Mouse (Mus musculus): ENCODE measurements around the gene Cabp2. TPM values are rescaled to one million over a fixed set of nuclear protein-coding genes. Genes with fewer than 3 reads are reported as not detected.
"Not testable (repeated sequence)": the region's sequence is repeated elsewhere in the genome, so short reads cannot be mapped to it uniquely, and the experiment has no call there.

The Cabp2 gene
- polyA plus RNA-seq, 1 experiment from 2014 or later, result not detected

DNA sequence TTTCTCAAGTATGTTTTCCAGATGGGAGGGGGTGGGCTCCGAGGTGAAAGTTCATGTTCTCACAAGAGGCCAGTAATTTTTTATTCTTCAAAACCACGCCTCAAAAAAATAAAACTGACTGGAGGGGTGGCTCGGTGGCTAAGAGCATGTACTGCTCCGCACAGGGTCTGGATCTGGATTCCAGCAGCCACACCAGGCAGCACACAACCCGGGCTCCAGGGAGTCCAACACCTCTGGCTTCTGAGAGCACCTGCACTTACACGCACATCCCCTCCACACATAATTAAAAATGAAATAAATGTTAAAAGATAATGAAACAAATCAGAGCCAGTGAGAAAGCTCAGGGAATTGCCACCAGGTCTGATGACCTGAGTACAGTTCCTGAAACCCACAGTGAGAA is 15.1 kb upstream of the Cabp2 start:
- H3K27me3 ChIP-seq, result no peaks in the 10 kb centered on the region
- no peak for DNase-seq (ENCODE audit: low read depth, low spot score)
- ATAC-seq, result no peak
- no peak for TF ChIP-seq CTCF (IDR thresholded peaks at IDR 0.05)
- POLR2A ChIA-PET, result no interaction called here
- in situ Hi-C loops (cut with MboI; ENCODE audit: low pct_unique_long_range_greater_than_20kb), result no loop called here
- CTCF ChIA-PET, result no interaction called here

- ATAC-seq (no peak), DNase-seq (ENCODE audit: low read depth, low spot score) (no peak)
- in situ Hi-C loops (cut with MboI; ENCODE audit: low pct_unique_long_range_greater_than_20kb), result no loop called here
- no peaks in the 10 kb centered on the region for H3K27me3 ChIP-seq
- ChIA-PET CTCF (no interaction called here), POLR2A (no interaction called here)
- TF ChIP-seq CTCF (IDR thresholded peaks at IDR 0.05), result no peak
Observed at GRCm38 (mm10) chr19:4066877-4067276, 14.5 kb upstream of the Cabp2 start.

DNA sequence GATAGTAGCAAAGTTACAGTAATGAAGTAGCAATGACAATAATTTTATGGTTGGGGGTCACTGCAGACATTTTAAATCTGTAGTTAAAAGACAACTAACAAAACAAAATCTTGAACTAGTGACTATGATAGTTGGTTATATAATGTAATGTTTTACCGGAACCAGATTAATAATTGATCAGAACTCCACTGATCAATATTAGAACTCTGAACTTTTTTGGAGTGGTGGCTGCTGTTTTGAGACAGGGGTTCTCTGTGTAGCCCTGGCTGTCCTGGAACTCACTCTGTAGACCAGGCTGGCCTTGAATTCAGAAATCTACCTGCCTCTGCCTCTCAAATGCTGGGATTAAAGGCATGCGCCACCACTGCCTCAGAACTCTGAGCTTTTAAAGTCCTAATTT is 13.1 kb upstream of the Cabp2 start:
- H3K27me3 ChIP-seq; in situ Hi-C loops (cut with MboI; ENCODE audit: low pct_unique_long_range_greater_than_20kb); ATAC-seq; DNase-seq (ENCODE audit: low read depth, low spot score); POLR2A ChIA-PET: not testable (repeated sequence)
- CTCF ChIA-PET, result interaction anchor here (1.1 to 2.4 kb wide), 3 partner anchors 16 to 21 kb away, joined by 3 to 11 read pairs (median 4); no protein-coding TSS in a partner anchor

- CTCF ChIA-PET, result interaction anchor here (1.1 to 2.4 kb wide), 3 partner anchors 17 to 22 kb away, joined by 3 to 11 read pairs (median 4); no protein-coding TSS in a partner anchor
- TF ChIP-seq CTCF (IDR thresholded peaks at IDR 0.05), result no peak
- POLR2A ChIA-PET, result interaction anchor here (1.0 kb wide), 1 partner anchor 133 kb away, joined by 3 read pairs; the partner anchor contains the start of gene Rad9a
- no peaks in the 10 kb centered on the region for H3K27me3 ChIP-seq
- in situ Hi-C loops (cut with MboI; ENCODE audit: low pct_unique_long_range_greater_than_20kb), result no loop called here
- ATAC-seq (no peak), DNase-seq (ENCODE audit: low read depth, low spot score) (no peak)
Observed at GRCm38 (mm10) chr19:4068717-4069410, 12.5 kb upstream of the Cabp2 start.

GRCm38 (mm10) chr19:4070311-4070710 is 11.1 kb upstream of the Cabp2 start:
- H3K27me3 ChIP-seq, result no peaks in the 10 kb centered on the region

DNA sequence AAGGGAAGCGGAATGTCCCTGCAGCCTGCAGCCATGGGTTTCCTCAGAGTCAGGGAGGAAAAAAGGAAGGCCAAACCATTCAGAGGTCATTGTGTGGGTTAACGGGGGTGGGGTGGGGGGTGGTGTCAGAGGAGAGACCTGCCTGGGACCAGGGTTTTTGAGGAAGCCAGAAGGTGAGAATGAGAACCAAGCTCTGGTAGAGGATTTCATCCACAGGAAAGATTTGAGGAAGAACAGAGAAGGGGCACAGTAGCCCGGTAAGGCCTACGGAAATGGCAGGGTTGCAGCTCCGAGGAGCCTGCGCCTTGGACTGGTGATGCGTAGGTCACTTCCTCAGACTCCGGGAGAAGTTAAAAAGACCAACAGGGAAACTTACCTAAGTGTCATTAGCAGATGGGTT is 10.6 kb upstream of the Cabp2 start:
- in situ Hi-C loops (cut with MboI; ENCODE audit: low pct_unique_long_range_greater_than_20kb), result no loop called here
- ATAC-seq (no peak), DNase-seq (ENCODE audit: low read depth, low spot score) (no peak)
- CTCF ChIA-PET, result interaction anchor here (1.0 kb wide), 1 partner anchor 18 kb away, joined by 3 read pairs; no protein-coding TSS in a partner anchor
- POLR2A ChIA-PET, result no interaction called here
- no peaks in the 10 kb centered on the region for H3K27me3 ChIP-seq
- no peak for TF ChIP-seq CTCF (IDR thresholded peaks at IDR 0.05)

More at GRCm38 (mm10) chr19:4070311-4070710, 11.1 kb upstream of the Cabp2 start:
- TF ChIP-seq CTCF (IDR thresholded peaks at IDR 0.05), result no peak
- ATAC-seq (no peak), DNase-seq (ENCODE audit: low read depth, low spot score) (no peak)
- CTCF ChIA-PET, result interaction anchor here (1.0 kb wide), 1 partner anchor 18 kb away, joined by 3 read pairs; no protein-coding TSS in a partner anchor
- in situ Hi-C loops (cut with MboI; ENCODE audit: low pct_unique_long_range_greater_than_20kb), result no loop called here
- POLR2A ChIA-PET, result no interaction called here

GRCm38 (mm10) chr19:4071406-4071805 is 10.0 kb upstream of the Cabp2 start:
- no peak for TF ChIP-seq CTCF (IDR thresholded peaks at IDR 0.05)
- ChIA-PET POLR2A (no interaction called here), CTCF (no interaction called here)
- ATAC-seq (no peak), DNase-seq (ENCODE audit: low read depth, low spot score) (no peak)
- in situ Hi-C loops (cut with MboI; ENCODE audit: low pct_unique_long_range_greater_than_20kb), result no loop called here
- no peaks in the 10 kb centered on the region for H3K27me3 ChIP-seq

GRCm38 (mm10) chr19:4072706-4073424 is 8.5 kb upstream of the Cabp2 start:
- CTCF ChIA-PET, result interaction anchor here (0.7 to 1.0 kb wide), 2 partner anchors 12 to 21 kb away, joined by 3 read pairs; no protein-coding TSS in a partner anchor
- H3K27me3 ChIP-seq, result no peaks in the 10 kb centered on the region
- no peak for ATAC-seq
- in situ Hi-C loops (cut with MboI; ENCODE audit: low pct_unique_long_range_greater_than_20kb), result no loop called here
- DNase-seq (ENCODE audit: low read depth, low spot score), result no peak
- POLR2A ChIA-PET, result interaction anchor here (1.3 kb wide), 1 partner anchor 159 kb away, joined by 3 read pairs; the partner anchor contains the start of gene Pold4
- no peak for TF ChIP-seq CTCF (IDR thresholded peaks at IDR 0.05)

DNA sequence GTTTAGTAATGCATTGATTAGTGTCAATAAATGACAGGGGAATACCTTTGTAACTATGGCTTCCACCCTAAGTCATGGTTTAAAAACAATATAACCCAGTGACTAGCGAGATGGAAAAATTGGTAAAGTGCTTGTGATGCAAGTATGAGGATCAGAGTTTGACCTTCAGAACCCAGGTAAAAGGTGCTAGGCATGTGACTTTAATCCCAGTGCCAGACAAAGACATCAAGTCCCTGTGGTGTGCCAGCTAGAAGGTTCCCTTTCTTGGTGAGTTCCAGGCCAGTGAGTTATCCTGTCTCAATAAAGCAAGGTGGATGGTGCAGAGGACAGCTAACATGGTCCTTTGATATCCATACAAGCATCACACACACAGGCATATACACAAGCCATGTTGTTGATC is 5.8 kb upstream of the Cabp2 start:
- DNase-seq (ENCODE audit: low read depth, low spot score), result no peak
- TF ChIP-seq CTCF (IDR thresholded peaks at IDR 0.05), result no peak
- in situ Hi-C loops (cut with MboI; ENCODE audit: low pct_unique_long_range_greater_than_20kb), result no loop called here
- POLR2A ChIA-PET, result no interaction called here
- CTCF ChIA-PET, result interaction anchor here (0.9 to 1.0 kb wide), 2 partner anchors 13 to 23 kb away, joined by 3 to 4 read pairs; no protein-coding TSS in a partner anchor
- peaks cover 3% of the 10 kb centered on the region for H3K27me3 ChIP-seq
- no peak for ATAC-seq

DNA sequence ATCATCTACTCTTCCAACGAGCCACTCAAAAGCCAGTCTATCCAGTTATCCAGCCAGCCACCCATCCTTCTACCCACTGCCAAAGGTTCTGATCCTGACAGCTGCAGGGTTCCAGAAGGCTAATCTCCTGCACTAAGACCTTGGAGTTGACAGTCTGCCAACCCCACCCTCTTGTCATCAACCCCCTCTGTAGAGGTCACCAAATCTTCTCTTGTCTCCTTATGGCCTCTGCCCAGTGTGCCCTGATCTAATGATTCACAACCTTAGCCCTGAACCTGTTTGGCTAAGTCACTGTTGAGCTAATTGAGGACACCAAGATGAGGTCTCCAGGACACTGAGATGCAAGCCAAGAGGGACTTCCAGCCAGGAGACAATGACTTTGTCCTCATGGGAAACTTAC is 1.8 kb upstream of the Cabp2 start:
- CTCF ChIA-PET, result no interaction called here
- POLR2A ChIA-PET, result no interaction called here
- H3K27me3 ChIP-seq, result peaks cover 22% of the 10 kb centered on the region
- no peak for DNase-seq (ENCODE audit: low read depth, low spot score)
- in situ Hi-C loops (cut with MboI; ENCODE audit: low pct_unique_long_range_greater_than_20kb), result no loop called here
- no peak for ATAC-seq
- no peak for TF ChIP-seq CTCF (IDR thresholded peaks at IDR 0.05)

- no peak for ATAC-seq
Observed at GRCm38 (mm10) chr19:4080511-4081009, 818 bp upstream of the Cabp2 start.

More at GRCm38 (mm10) chr19:4080511-4081009, 818 bp upstream of the Cabp2 start:
- ChIA-PET POLR2A (no interaction called here), CTCF (interaction anchor here (1.1 to 6.1 kb wide), 2 partner anchors 28 to 30 kb away, joined by 4 to 31 read pairs; no protein-coding TSS in a partner anchor)
- H3K27me3 ChIP-seq, result peaks cover 22% of the 10 kb centered on the region
- TF ChIP-seq CTCF (IDR thresholded peaks at IDR 0.05), result no peak
- in situ Hi-C loops (cut with MboI; ENCODE audit: low pct_unique_long_range_greater_than_20kb), result no loop called here
- DNase-seq (ENCODE audit: low read depth, low spot score), result no peak
